Mouse (Mus musculus) olfactory bulb, adult 2 months (tissue): ENCODE data around the gene Plcb1.

Experiments used
- CTCF ChIP-seq: fragments of 200-500 bp; IDR thresholded peaks from 2 replicates; pipeline ENCODE4 v1.5.1; 2012; ENCODE audit warnings: low read depth, mild to moderate bottlenecking, low read length, moderate library complexity; ENCODE audit not compliant: insufficient read depth
- POLR2A ChIP-seq: fragments of 200-500 bp; IDR thresholded peaks from 2 replicates; pipeline ENCODE4 v1.6.1; 2012; ENCODE audit warnings: mild to moderate bottlenecking, low read depth, low read length, moderate library complexity; ENCODE audit not compliant: insufficient read depth

DNA sequence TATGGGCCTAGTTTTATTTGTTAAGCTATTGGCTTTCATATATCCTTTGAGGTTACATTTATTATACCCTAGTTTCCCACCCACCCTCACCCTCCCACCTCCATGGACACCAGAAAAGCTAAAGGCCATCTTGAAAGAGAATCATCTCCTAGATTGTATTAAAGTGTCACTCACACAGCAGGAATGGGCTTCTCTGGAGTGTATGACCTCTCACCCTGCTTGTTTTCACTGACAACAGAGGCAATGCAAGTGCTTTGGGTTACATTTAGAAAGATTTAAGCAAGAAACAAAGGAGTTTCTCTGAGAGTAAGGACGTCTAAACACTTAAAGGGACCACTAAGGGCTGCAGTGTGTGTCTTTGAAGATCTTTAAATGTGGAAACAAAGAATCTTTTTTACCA lies 617.0 kb downstream of the Plcb1 start:
- TF ChIP-seq CTCF, result no peak
- no peak for TF ChIP-seq POLR2A
